Mouse (Mus musculus): ENCODE data around the gene Igdcc3. TPM values are rescaled to one million over a fixed set of nuclear protein-coding genes. Genes with fewer than 3 reads are reported as not detected.

The Igdcc3 gene
- total RNA-seq, 2 experiments from 2014 or later, result 3.8 to 4.7 TPM

DNA sequence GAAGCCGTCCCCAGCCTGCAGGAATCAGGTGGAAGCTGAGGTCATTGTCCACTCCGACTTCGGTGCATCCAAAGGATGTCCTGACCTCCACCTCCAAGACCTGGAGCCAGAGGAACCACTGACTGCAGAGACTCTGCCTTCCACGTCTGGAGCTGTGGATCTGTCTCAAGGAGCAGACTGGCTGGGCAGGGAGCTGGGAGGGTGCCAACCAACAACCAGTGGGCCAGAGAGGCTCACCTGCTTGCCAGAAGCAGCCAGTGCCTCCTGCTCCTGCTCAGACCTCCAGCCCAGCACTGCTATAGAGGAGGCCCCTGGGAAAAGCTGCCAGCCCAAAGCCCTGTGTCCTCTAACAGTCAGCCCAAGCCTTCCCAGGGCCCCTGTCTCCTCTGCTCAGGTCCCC is 5.9 kb upstream of the Igdcc3 start:
- no peak for DNase-seq (ENCODE audit: extremely low spot score in 1 of 2, low spot score in 1 of 2)

- DNase-seq (ENCODE audit: extremely low spot score in 1 of 2, low spot score in 1 of 2), result no peak
These were observed 498 bp upstream of the Igdcc3 start for GRCm38 (mm10) chr9:65140491-65140890.

GRCm38 (mm10) chr9:65141306-65141975 is 452 bp downstream of the Igdcc3 start:
- DNase-seq (ENCODE audit: extremely low spot score in 1 of 2, low spot score in 1 of 2), result peak; percentile 34 to 50

DNA sequence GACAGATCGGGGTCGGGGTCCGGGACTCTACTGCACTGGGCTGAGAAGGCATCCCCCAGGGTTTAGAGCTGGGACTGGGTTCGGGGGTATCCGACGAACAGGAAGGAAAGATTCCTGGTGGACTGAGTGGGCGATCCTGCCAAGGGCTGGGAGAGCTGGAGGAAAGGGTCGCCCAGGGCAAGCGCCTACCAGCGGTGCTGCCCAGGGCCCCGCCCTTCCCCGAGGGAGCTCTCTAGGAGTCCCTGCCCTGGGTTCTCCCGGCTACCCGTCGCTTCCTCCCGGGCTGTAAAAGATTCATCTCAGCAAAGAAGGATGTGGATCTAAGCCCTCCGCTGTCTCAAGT is 958 bp downstream of the Igdcc3 start:
- no peak for DNase-seq (ENCODE audit: extremely low spot score in 1 of 2, low spot score in 1 of 2)

- DNase-seq (ENCODE audit: extremely low spot score in 1 of 2, low spot score in 1 of 2), result no peak
These were observed 1.4 kb downstream of the Igdcc3 start for GRCm38 (mm10) chr9:65142399-65142798.

- DNase-seq (ENCODE audit: extremely low spot score in 1 of 2, low spot score in 1 of 2), result no peak
These were observed 5.0 kb downstream of the Igdcc3 start for GRCm38 (mm10) chr9:65146001-65146400.

DNA sequence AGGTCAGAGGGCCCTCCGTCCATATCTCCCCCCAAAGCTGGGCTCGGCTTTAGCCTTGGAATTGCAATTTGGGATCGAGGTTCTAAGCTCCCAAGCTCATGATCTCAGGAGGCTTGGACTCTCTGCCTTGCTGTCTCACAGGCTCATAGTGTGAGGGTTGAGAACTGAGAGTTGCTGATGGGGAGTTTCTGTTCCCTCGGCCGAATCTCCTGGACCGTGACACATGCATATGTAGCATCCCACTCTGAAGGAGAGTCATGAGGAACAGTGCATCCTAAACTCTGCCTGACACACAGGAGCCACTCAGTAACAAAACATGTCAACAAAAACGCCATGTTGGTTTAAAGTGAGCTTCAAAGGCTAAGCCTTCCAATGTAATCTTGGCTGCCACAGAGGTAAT is 7.5 kb downstream of the Igdcc3 start:
- no peak for DNase-seq (ENCODE audit: extremely low spot score in 1 of 2, low spot score in 1 of 2)

- no peak for DNase-seq (ENCODE audit: extremely low spot score in 1 of 2, low spot score in 1 of 2)
These were observed 11.8 kb downstream of the Igdcc3 start for GRCm38 (mm10) chr9:65152711-65153330.

DNA sequence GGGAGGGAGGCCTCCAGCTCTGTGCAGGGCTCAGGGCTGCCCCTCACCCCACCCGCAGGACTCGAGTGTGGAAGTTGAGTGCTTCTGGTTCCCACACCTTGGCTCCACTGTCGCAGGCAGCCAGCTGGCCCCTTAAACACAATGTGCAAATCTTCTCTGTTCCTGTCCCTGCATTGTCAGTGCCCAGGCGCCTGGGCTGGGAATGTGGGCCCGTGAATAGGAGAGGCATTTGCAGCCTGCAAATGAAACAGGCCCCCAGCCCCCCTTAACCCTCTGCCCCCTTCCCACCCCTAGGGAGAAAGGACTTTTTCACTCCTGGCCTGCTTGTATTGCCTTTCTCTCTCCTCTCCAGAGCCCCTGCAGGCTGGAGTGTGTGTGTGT is 12.3 kb downstream of the Igdcc3 start:
- no peak for DNase-seq (ENCODE audit: extremely low spot score in 1 of 2, low spot score in 1 of 2)

DNA sequence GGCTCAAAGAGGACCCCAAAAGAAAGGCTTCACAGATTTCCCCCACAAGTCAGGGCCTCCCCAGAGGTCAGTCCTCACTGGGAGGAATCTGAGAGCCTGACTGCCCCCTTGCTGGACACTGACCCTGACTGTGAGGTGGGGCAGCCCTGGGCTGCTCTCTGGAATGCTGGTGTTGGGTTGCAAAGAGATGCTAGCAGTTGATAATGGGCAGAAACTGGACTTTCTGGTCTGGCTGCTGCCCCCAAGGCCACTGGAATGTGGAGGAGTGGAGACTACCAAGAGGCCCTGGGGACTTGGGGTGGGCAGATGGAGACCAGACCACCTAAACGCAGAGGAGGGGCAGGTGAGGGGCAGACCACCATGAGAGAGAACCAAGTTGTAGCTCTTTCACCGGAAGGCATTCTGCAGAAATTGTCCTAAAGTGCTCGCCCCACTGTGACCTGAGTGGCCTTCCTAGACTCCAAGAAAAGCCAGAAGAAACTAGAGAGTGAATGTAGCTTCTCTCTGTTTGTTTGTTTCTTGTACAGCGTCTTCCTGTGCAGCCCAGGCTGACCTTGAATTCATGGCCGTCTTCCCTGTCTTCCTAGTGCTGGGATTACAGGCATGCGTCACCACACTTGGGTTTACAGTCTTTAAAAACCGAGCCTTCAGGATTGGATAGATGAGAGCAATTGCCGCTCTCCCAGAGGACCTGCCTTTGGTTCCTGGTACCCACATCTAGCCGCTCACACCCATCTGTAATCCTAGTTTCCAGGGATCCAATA is 13.9 kb downstream of the Igdcc3 start:
- no peak for DNase-seq (ENCODE audit: extremely low spot score in 1 of 2, low spot score in 1 of 2)

GRCm38 (mm10) chr9:65156604-65157003 is 15.6 kb downstream of the Igdcc3 start:
- DNase-seq (ENCODE audit: extremely low spot score in 1 of 2, low spot score in 1 of 2), result no peak

GRCm38 (mm10) chr9:65157631-65158030 is 16.6 kb downstream of the Igdcc3 start:
- DNase-seq (ENCODE audit: extremely low spot score in 1 of 2, low spot score in 1 of 2), result no peak

DNA sequence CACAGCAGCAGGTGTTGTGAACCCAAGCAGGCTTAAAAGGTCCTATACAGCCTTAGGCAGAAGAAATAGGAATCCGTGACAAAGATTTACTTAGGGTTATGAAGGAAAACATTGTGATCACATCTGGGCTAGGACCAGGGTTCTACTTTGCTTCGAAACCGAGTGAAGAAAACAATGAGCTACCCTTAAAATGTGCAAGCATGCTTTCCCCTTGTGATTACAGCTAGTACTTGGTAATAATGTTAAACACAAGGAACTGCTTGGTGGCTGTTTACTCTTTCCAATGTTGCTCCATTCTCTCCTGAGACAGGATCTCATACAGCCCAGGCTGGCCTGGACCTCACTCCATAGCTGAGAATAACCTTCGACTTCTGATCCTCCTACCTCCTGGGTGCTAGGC is 20.2 kb downstream of the Igdcc3 start:
- DNase-seq (ENCODE audit: extremely low spot score in 1 of 2, low spot score in 1 of 2), result no peak

DNA sequence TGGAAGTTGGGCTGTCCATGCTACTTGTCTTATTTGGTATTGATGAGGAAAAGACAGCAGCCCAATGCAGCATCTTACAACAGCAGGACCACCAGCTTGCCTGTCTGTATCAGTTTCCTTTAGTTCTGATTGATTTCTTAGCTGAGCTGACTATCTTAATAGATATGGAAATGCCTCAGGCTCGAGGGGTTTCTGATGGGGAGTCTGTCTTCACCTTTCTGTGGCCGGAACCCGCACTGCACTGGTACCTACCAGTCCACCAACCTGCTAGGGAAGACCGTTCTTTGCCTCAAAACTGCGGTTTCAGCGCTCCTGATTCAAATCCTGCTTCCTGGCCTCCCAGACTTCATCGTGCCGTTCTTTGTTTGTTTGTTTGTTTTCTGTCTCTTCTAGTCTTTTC is 20.9 kb downstream of the Igdcc3 start:
- no peak for DNase-seq (ENCODE audit: extremely low spot score in 1 of 2, low spot score in 1 of 2)

GRCm38 (mm10) chr9:65162711-65163639 is 22.0 kb downstream of the Igdcc3 start:
- DNase-seq (ENCODE audit: extremely low spot score in 1 of 2, low spot score in 1 of 2), result peak in 1 of 2 experiments; percentile 36

DNA sequence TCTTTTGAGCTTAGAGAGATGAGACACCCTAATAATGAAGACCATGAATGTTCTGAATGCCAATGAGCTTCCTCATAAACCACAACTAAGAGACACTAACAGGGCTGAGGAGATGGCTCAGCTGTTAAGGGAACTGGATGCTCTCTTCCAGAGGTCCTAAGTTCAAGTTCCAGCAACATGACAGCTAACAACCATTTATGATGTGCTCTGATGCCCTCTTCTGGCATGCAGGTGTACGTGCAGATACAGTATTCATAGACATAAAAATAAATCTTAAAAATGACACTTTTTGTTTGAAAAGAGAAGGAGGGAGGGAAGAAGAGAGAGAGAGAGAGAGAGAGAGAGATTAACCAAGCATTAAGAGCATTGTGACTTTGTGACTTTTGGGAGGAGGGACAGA is 23.9 kb downstream of the Igdcc3 start:
- DNase-seq (ENCODE audit: extremely low spot score in 1 of 2, low spot score in 1 of 2), result no peak

GRCm38 (mm10) chr9:65166386-65166785 is 25.4 kb downstream of the Igdcc3 start:
- DNase-seq (ENCODE audit: extremely low spot score in 1 of 2, low spot score in 1 of 2), result no peak

DNA sequence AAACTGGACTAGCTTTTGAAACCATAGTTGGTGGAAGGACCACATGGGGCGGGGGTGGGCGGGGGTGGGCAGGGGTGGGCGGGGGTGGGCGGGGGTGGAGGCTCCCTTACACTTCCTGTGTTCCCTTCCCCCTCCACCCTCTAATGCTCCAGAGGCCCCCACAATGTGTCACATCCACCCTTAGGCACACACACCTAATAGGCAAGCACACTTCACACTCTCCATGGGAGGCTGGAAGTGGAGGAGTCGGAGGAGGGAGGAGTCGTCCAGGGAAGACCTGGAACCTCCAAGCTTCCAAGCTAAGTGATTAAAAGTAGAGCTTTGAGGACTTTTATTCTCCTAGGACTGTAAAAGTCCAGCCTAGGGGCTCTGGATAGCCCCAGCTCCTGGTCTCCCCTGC is 27.5 kb downstream of the Igdcc3 start:
- DNase-seq (ENCODE audit: extremely low spot score in 1 of 2, low spot score in 1 of 2), result no peak

DNA sequence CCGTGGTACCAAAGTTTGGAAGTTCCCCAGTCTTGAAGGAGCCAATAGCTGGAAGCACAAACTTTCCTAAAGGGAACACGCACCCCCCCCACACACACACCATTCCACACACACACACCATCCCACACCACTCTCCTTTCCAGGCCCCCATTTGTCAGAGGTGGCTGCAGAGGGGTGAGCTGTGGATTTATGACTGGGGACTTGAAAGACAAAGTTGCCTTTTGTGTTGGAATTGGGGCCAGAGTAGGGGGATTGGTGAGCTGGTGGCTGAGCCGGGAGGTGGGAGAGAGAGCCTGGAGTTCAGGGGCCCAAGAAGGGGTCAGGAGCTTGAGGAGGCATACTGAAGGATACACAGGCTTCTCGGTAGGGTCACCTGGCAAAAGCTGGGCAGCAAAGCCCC is 28.0 kb downstream of the Igdcc3 start:
- DNase-seq (ENCODE audit: extremely low spot score in 1 of 2, low spot score in 1 of 2), result no peak

DNA sequence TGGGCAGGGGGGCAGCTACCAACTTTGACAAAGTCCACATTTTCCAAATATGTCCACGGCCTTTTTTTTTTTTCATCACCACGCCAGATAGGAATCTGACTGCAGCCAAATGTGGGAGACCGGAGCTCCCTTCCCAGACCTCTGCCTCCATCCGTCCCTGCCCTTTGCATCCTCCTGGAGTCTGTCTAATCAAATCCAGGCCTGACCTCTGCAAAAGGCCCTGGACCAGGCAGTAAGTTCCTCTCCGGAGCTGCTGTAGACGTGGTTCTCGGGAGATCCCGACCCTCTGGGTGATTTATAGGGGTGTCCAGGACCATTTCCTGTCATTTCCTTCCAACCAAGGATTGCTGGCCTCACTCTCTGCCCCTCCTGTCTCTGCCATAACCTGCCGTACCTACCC is 31.7 kb downstream of the Igdcc3 start:
- DNase-seq (ENCODE audit: extremely low spot score in 1 of 2, low spot score in 1 of 2), result no peak

Measured in layer of hippocampus, postnatal 25 days (tissue).